Mouse (Mus musculus) ES-E14 (cell line): ENCODE data around the gene Cars2. TPM values are rescaled to one million over a fixed set of nuclear protein-coding genes. Genes with fewer than 3 reads are reported as not detected.

Experiments
- DNase-seq: peaks from one replicate; pipeline ENCODE4 v3.0.0-alpha.2; 2013; ENCODE audit warnings: low read depth, low spot score
- H3K27ac ChIP-seq: 2 replicates; pipeline ENCODE4 v1.5.1; 2012; ENCODE audit warnings: low read depth, mild to moderate bottlenecking, low read length, moderate library complexity, mixed read lengths; ENCODE audit not compliant: poor library complexity, insufficient read depth, severe bottlenecking
- H3K36me3 ChIP-seq: 2 replicates; pipeline ENCODE4 v1.6.1; 2012; ENCODE audit warnings: mild to moderate bottlenecking, low read length, moderate library complexity, mixed read lengths; ENCODE audit not compliant: control insufficient read depth, poor library complexity, insufficient read depth, severe bottlenecking
- H3K4me1 ChIP-seq, 2 experiments: fragments of 150-350 bp in 1 of 2; sonication (generic) in 1 of 2; 2 replicates each; pipeline ENCODE4 v1.6.1; 2012; ENCODE audit warnings: low read length in 2 of 2, mild to moderate bottlenecking in 1 of 2, mixed read lengths in 1 of 2; ENCODE audit not compliant: control insufficient read depth in 2 of 2, insufficient read depth in 2 of 2, poor library complexity in 1 of 2
- H3K4me3 ChIP-seq, 2 experiments: fragments of 150-350 bp in 1 of 2; sonication (generic) in 1 of 2; 2 replicates each; pipeline ENCODE4 v1.5.1; 2012; ENCODE audit warnings: low read length in 2 of 2, low read depth in 1 of 2, mild to moderate bottlenecking in 1 of 2, mixed read lengths in 1 of 2; ENCODE audit not compliant: insufficient read depth in 1 of 2, poor library complexity in 1 of 2, severe bottlenecking in 1 of 2
- H3K9ac ChIP-seq: 2 replicates; pipeline ENCODE4 v1.6.1; 2012; ENCODE audit warnings: low read depth, mild to moderate bottlenecking, low read length, mixed read lengths; ENCODE audit not compliant: poor library complexity, insufficient read depth, severe bottlenecking
- H3K9me3 ChIP-seq: fragments of 150-350 bp; sonication (generic); 2 replicates; pipeline ENCODE4 v1.6.1; 2012; ENCODE audit warnings: low read depth, mild to moderate bottlenecking, low read length; ENCODE audit not compliant: control insufficient read depth, insufficient read depth
- CHD2 ChIP-seq: IDR thresholded peaks from 2 replicates; pipeline ENCODE4 v1.6.1; 2014; ENCODE audit warnings: mild to moderate bottlenecking, low read depth, low read length, inconsistent platforms
- HCFC1 ChIP-seq: IDR thresholded peaks from 2 replicates; pipeline ENCODE4 v1.6.1; 2012; ENCODE audit warnings: low read length, inconsistent platforms, borderline replicate concordance; ENCODE audit not compliant: insufficient read depth
- MAFK ChIP-seq: IDR thresholded peaks from 2 replicates; pipeline ENCODE4 v1.6.1; 2014; ENCODE audit warnings: mild to moderate bottlenecking, low read depth, low read length, inconsistent platforms; ENCODE audit not compliant: insufficient read depth
- ZC3H11A ChIP-seq: IDR thresholded peaks from 2 replicates; pipeline ENCODE4 v1.6.1; 2012; ENCODE audit warnings: low read depth, mild to moderate bottlenecking, inconsistent platforms, low read length, borderline replicate concordance
- ZNF384 ChIP-seq: IDR thresholded peaks from 2 replicates; pipeline ENCODE4 v1.6.1; 2012; ENCODE audit warnings: low read depth, low read length, inconsistent platforms
- in situ Hi-C, 2 experiments: fragments of 600-800 bp; cut with MboI; formaldehyde crosslinking; loops; one replicate each; pipeline ENCODE4 v1.15.1; 2025; ENCODE audit warnings: low sequenced_read_pairs in 2 of 2, inconsistent platforms in 1 of 2; ENCODE audit not compliant: unreplicated experiment in 2 of 2
- total RNA-seq: library from RNA; depleted of rRNA; stranded (reverse); fragments of 300-350 nt; gene quantifications from 2 replicates; pipeline ENCODE4 v1.2.3, GENCODE M21; 2012

Gene Cars2
- total RNA-seq, 1 experiment: 34.6 TPM

GRCm38 (mm10) chr8:11512711-11513110 is 37.9 kb downstream of the Cars2 start:
- peaks cover 71% of the 10 kb centered on the region for H3K36me3 ChIP-seq
- no peak overlapping the region for H3K27ac ChIP-seq
- no peak for DNase-seq
- no peak overlapping the region for H3K9ac ChIP-seq
- H3K9me3 ChIP-seq: no peaks in the 10 kb centered on the region
- in situ Hi-C loops: no loop called here
- no peak for TF ChIP-seq ZC3H11A
- TF ChIP-seq MAFK: no peak
- no peak for TF ChIP-seq ZNF384
- no peak for TF ChIP-seq CHD2
- TF ChIP-seq HCFC1: no peak
- no peak overlapping the region for H3K4me3 ChIP-seq
- H3K4me1 ChIP-seq: peaks cover 0 to 3% of the 10 kb centered on the region in 2 experiments; a peak in 2 of 4 replicates

DNA sequence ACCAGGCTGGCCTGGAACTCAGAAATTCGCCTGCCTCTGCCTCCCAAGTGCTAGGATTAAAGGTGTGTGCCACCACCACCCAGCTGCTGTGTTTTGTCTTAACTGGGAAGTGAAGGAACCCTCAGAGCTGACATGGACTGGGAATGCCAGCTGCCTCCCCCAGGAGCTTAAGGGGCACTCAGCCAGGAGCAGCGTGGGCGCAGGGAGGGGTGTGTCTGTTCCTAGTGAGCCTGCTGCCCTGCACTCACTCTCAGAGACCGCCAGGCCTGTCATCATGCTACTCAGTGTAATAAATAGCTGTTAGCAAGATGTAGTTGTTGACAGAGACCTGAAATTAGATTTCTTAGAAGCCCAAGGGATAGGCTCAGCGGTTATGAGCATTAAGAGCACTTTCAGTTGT is 39.6 kb downstream of the Cars2 start:
- no peaks in the 10 kb centered on the region for H3K9me3 ChIP-seq
- in situ Hi-C loops: no loop called here
- H3K27ac ChIP-seq: no peak overlapping the region
- DNase-seq: no peak
- peaks cover 66% of the 10 kb centered on the region for H3K36me3 ChIP-seq
- no peak overlapping the region for H3K9ac ChIP-seq
- H3K4me3 ChIP-seq: no peak overlapping the region
- TF ChIP-seq ZNF384 (no peak), CHD2 (no peak), MAFK (no peak), ZC3H11A (no peak), HCFC1 (no peak)
- peaks cover 0 to 3% of the 10 kb centered on the region in 2 experiments; a peak in 2 of 4 replicates for H3K4me1 ChIP-seq

- no peaks in the 10 kb centered on the region for H3K9me3 ChIP-seq
- no peak overlapping the region for H3K9ac ChIP-seq
- no peak for TF ChIP-seq CHD2
- TF ChIP-seq ZNF384: no peak
- TF ChIP-seq HCFC1: no peak
- TF ChIP-seq MAFK: no peak
- no peak for TF ChIP-seq ZC3H11A
- in situ Hi-C loops: no loop called here
- peaks cover 73% of the 10 kb centered on the region for H3K36me3 ChIP-seq
- DNase-seq: no peak
- no peak overlapping the region for H3K4me3 ChIP-seq
- H3K27ac ChIP-seq: no peak overlapping the region
- H3K4me1 ChIP-seq: peaks cover 0 to 3% of the 10 kb centered on the region in 2 experiments; a peak in 2 of 4 replicates
Measured at GRCm38 (mm10) chr8:11508880-11509279, 41.7 kb downstream of the Cars2 start.

GRCm38 (mm10) chr8:11506802-11507201 is 43.8 kb downstream of the Cars2 start:
- Histone ChIP-seq H3K4me1 (no peaks in the 10 kb centered on the region), H3K27ac (no peak overlapping the region), H3K4me3 (no peak overlapping the region), H3K36me3 (peaks cover 59% of the 10 kb centered on the region), H3K9me3 (no peaks in the 10 kb centered on the region), H3K9ac (no peak overlapping the region)
- no peak for TF ChIP-seq CHD2
- no peak for DNase-seq
- in situ Hi-C loops: no loop called here

GRCm38 (mm10) chr8:11506074-11506473 is 44.5 kb downstream of the Cars2 start:
- no peak overlapping the region for H3K4me3 ChIP-seq
- TF ChIP-seq ZC3H11A (no peak), ZNF384 (no peak), CHD2 (no peak), MAFK (no peak), HCFC1 (no peak)
- no peak overlapping the region for H3K27ac ChIP-seq
- no peak overlapping the region for H3K9ac ChIP-seq
- peaks cover 54% of the 10 kb centered on the region for H3K36me3 ChIP-seq
- no peaks in the 10 kb centered on the region for H3K4me1 ChIP-seq
- no peaks in the 10 kb centered on the region for H3K9me3 ChIP-seq
- no peak for DNase-seq
- in situ Hi-C loops: no loop called here
